Mouse (Mus musculus) embryonic facial prominence, embryonic 14.5 days (tissue): ENCODE measurements around the gene Kat2b. TPM values are rescaled to one million over a fixed set of nuclear protein-coding genes. Genes with fewer than 3 reads are reported as not detected.
"Not testable (repeated sequence)": the region's sequence is repeated elsewhere in the genome, so short reads cannot be mapped to it uniquely, and the experiment has no call there.

Source experiments
- ATAC-seq: fragments of 200-750 bp; cut with Nextera tagmentation; 2 replicates; pipeline ENCODE4 v1.8.0; 2017; ENCODE audit warnings: low read depth, moderate number of reproducible peaks, moderate TSS enrichment
- DNase-seq: peaks from one replicate; pipeline ENCODE4 v3.0.0-alpha.2; 2015; ENCODE audit warnings: low spot score
- H3K27ac ChIP-seq: fragments of 300-500 bp; sonication (generic); replicated peaks from 2 replicates; pipeline ENCODE4 v1.5.1; 2014; ENCODE audit warnings: low read depth, mild to moderate bottlenecking, low read length, moderate library complexity
- H3K27me3 ChIP-seq: fragments of 300-500 bp; sonication (generic); replicated peaks from 2 replicates; pipeline ENCODE4 v1.6.1; 2014; ENCODE audit warnings: low read length; ENCODE audit not compliant: control insufficient read depth, insufficient read depth
- H3K36me3 ChIP-seq: fragments of 300-500 bp; sonication (generic); 2 replicates; pipeline ENCODE4 v1.6.1; 2014; ENCODE audit warnings: low read length, mixed read lengths; ENCODE audit not compliant: control insufficient read depth, insufficient read depth
- H3K4me1 ChIP-seq: fragments of 300-500 bp; sonication (generic); 2 replicates; pipeline ENCODE4 v1.6.1; 2014; ENCODE audit warnings: antibody characterized with exemption, low read length; ENCODE audit not compliant: control insufficient read depth, insufficient read depth
- H3K4me2 ChIP-seq: fragments of 300-500 bp; sonication (generic); 2 replicates; pipeline ENCODE4 v1.6.1; 2014; ENCODE audit warnings: low read depth, mild to moderate bottlenecking, low read length, moderate library complexity, mixed read lengths
- H3K4me3 ChIP-seq: fragments of 300-500 bp; sonication (generic); 2 replicates; pipeline ENCODE4 v1.5.1; 2014; ENCODE audit warnings: low read depth, mild to moderate bottlenecking, low read length
- H3K9ac ChIP-seq: fragments of 300-500 bp; sonication (generic); 2 replicates; pipeline ENCODE4 v1.6.1; 2014; ENCODE audit warnings: low read depth, mild to moderate bottlenecking, low read length, moderate library complexity, mixed read lengths
- H3K9me3 ChIP-seq: fragments of 300-500 bp; sonication (generic); 2 replicates; pipeline ENCODE4 v1.6.1; 2016; ENCODE audit warnings: low read length; ENCODE audit not compliant: control insufficient read depth
- WGBS: fragments of 180-500 bp; shearing (Covaris S2); extraction: QIAGEN DNeasy Blood & Tissue Kit; methylation state at CpG from one replicate; pipeline ENCODE4 v1.1.7; 2014; 5-methylcytosine and 5-hydroxymethylcytosine counted together
- polyA plus RNA-seq: library from polyadenylated mRNA; unstranded; fragments of >200 nt; fragmentation: Nextera tagmentation; extraction: Ambion mirVana; gene quantifications from 2 replicates; pipeline ENCODE4 v1.2.1, GENCODE M21; 2014

Kat2b gene
- polyA plus RNA-seq, 1 experiment from 2014 or later: 7.3 TPM

DNA sequence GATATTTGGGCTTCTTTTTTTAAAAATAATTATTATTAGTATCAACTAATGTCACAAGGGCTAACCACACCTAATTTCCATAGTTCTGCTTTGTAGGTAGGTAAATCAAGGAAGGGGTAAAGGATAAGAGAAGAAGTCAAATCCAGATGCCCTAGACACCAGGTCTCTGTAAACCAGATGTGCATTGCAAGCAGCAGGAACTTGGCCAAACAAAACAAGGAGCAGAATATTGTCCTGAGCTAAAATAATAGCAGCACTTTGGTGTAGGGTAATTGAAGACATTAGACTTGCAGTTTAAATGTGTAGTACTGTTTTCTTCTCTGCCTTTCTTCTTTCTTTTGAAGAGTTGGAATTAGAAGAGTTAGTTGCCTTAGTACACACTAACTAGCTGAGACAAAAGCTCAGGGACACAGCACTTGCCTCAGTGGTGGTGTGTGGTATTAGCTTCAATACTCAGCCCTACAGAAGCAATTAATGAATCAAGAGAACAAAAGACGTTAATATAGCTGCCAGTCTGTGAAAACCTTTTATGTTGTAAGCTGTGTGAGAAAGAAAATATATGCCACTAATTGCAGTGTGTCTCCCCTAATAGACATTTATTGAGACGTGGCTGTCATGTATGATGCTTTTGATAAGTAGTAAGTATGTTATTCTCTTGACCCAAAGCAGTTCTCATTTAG lies 98.2 kb downstream of the Kat2b start:
- Histone ChIP-seq H3K9ac (no peak overlapping the region), H3K27me3 (no peaks in the 10 kb centered on the region), H3K4me2 (no peak overlapping the region), H3K4me1 (no peaks in the 10 kb centered on the region), H3K4me3 (no peak overlapping the region), H3K9me3 (no peaks in the 10 kb centered on the region), H3K27ac (no peak overlapping the region), H3K36me3 (peaks cover 51% of the 10 kb centered on the region)
- no peak for ATAC-seq
- 75% methylated on average over 2 of the region's 2 CpGs for WGBS
- DNase-seq: no peak

DNA sequence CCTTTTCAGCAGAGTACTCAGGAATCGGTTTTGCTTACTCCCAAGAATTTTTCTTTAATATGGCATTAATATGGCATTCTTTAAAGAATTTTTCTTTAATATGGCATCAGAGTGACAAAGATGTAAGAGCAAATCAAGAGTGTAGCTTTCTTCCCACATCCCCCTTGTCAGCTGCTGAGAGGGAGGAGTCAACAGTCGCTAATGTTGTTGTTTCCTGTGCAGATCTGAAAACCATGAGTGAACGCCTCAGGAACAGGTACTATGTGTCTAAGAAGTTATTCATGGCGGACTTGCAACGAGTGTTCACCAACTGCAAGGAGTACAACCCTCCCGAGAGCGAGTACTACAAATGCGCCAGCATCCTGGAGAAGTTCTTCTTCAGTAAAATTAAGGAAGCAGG lies 103.8 kb downstream of the Kat2b start:
- WGBS: 91% methylated on average over 8 of the region's 8 CpGs
- no peaks in the 10 kb centered on the region for H3K4me1 ChIP-seq
- no peaks in the 10 kb centered on the region for H3K9me3 ChIP-seq
- H3K27ac ChIP-seq: no peak overlapping the region
- H3K9ac ChIP-seq: no peak overlapping the region
- H3K36me3 ChIP-seq: peaks cover 61% of the 10 kb centered on the region
- ATAC-seq (no peak), DNase-seq (no peak)
- no peaks in the 10 kb centered on the region for H3K27me3 ChIP-seq
- H3K4me2 ChIP-seq: no peak overlapping the region
- no peak overlapping the region for H3K4me3 ChIP-seq

DNA sequence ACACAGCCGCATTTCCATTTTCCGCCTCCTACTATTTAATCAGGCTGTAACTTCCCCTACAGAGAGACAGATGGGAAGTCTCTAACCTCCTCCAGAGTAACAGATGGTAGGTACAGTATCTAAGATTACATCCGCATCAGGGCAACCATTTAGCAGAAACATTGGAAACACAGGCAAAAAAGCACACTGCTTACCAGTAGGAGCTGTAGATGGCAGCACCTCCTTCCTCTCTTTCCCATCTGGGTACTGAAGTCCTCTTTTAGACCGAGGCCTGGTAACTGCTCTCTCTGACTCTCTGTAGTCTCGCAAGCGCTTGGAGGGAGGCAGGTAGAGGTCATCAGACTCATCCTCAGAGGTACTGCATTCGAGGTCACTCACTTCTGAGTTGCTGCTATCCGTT lies 112.1 kb downstream of the Kat2b start:
- DNase-seq: peak; percentile 15
- Histone ChIP-seq H3K4me2 (no peak overlapping the region), H3K9me3 (no peaks in the 10 kb centered on the region), H3K27me3 (no peaks in the 10 kb centered on the region), H3K9ac (no peak overlapping the region), H3K27ac (no peak overlapping the region), H3K36me3 (peaks cover 69% of the 10 kb centered on the region), H3K4me1 (no peaks in the 10 kb centered on the region), H3K4me3 (no peak overlapping the region)
- peak; percentile 63 for ATAC-seq
- WGBS: 85% methylated on average over 8 of the region's 8 CpGs

DNA sequence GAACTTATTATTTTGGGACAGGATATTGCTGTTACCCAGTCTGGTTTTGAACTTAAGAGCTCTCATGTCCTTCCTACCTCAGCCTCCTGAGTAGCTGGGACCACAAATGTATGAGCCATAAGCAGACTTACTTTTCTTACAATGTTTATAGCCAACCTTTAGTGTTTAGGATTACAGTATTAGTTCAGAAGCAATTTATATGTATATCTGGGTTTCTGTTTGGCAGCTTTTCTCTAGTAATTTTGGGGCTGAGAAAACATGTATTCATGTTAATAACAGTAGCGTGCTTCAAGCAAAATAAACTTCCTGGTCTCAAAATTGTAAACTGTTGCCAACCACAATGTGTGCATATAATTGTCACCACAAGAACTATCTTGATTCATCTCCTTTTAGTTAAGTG lies 121.7 kb downstream of the Kat2b start:
- Histone ChIP-seq H3K9me3 (no peaks in the 10 kb centered on the region), H3K4me2 (peak overlapping the region; percentile 58), H3K27me3 (no peaks in the 10 kb centered on the region), H3K9ac (peak overlapping the region; percentile 69), H3K27ac (no peak overlapping the region), H3K4me3 (peak overlapping the region; percentile 53), H3K36me3 (peaks cover 30% of the 10 kb centered on the region), H3K4me1 (0 out of 2 replicates have a peak, but pooled peaks cover 3% of the 10 kb centered on the region)
- no peak for DNase-seq
- 14% methylated on average over 1 of the region's 1 CpGs for WGBS
- no peak for ATAC-seq

DNA sequence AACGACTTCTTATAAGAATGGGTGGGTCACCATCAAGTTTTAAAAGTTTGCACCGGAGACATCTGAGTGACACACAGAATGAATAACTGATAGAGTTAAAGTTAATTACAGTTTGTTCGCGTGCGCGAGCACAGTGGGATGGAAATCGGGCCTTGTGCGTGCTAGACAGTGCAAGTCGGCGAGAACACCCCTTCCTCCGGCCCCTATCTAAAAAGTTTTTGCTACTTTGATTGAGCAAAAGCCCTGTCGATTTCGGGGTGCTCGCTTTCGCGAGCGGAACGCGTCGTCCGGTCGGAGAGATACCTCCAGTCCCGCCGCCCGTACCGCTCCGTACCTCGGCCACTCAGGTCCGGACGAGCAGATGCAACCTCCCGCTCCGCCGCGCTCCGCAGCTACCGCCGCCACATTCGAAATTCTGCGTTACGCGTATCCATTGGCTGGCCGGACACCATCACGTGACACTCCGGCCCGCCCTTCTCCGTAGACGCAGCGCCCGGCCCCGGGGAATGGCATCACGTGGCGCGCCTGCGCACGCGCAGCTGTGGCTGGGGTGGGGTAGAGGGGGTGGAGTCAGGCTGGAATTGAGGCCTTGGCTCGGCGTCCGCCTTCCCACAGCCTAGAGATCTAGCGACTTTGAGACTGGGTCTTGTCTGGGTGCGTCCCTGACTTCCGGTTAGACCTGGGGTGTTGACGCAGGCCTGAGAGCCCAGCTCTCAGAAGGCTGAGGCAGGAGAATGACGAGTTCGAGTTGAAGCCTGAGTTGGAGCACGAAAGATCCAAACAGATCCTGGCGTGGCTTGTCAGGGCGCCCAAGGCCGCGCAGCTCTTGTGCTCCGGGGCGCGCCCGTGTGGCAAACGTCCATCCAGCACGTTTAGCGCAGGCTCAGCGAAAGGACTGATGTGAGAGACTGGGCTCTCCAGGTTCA lies 122.5 kb downstream of the Kat2b start, which contains the start of gene Sgo1:
Gene Sgo1, minus strand, starts transcription at position 457 of the 926 bp plus-strand sequence.
- under 1% methylated on average over 61 of the region's 78 CpGs for WGBS
- Histone ChIP-seq H3K4me2 (peak within 1 kb of the TSS; percentile 58), H3K27ac (peak within 1 kb of the TSS; percentile 94), H3K4me1 (0 out of 2 replicates have a peak, but pooled peaks cover 3% of the 10 kb centered on the region), H3K4me3 (peak within 1 kb of the TSS; percentile 53), H3K36me3 (peaks cover 23% of the 10 kb centered on the region), H3K9ac (peak within 1 kb of the TSS; percentile 69), H3K27me3 (no peaks in the 10 kb centered on the region), H3K9me3 (no peaks in the 10 kb centered on the region)
- ATAC-seq (peak; percentile 98), DNase-seq (peak; percentile 98)

DNA sequence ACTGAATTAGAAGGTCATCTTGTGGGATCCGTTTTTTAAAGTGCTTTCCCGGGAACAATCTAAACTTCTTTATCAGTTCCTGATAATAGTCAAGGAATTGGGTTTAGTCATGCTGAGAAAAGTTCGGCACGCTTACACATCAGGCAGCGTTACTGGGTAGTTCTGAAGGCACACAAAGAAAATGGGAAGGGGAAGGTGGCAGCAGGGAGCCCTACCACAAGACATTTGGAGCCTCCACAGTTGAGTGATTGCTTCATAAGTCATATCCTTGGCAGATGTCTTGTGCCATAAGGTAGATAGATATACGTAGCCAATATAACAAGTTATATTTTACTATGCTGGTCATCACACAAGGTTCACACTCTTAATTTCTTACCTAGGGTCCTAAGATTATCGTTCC lies 123.3 kb downstream of the Kat2b start:
- Histone ChIP-seq H3K4me3 (peak overlapping the region; percentile 53), H3K9me3 (no peaks in the 10 kb centered on the region), H3K4me2 (peak overlapping the region; percentile 58), H3K27ac (peak overlapping the region; percentile 94), H3K9ac (peak overlapping the region; percentile 69), H3K27me3 (no peaks in the 10 kb centered on the region), H3K36me3 (peaks cover 17% of the 10 kb centered on the region; the same call in 1 of the 2 replicates), H3K4me1 (0 out of 2 replicates have a peak, but pooled peaks cover 3% of the 10 kb centered on the region)
- DNase-seq (peak; percentile 22), ATAC-seq (no peak)
- 27% methylated on average over 7 of the region's 7 CpGs for WGBS

DNA sequence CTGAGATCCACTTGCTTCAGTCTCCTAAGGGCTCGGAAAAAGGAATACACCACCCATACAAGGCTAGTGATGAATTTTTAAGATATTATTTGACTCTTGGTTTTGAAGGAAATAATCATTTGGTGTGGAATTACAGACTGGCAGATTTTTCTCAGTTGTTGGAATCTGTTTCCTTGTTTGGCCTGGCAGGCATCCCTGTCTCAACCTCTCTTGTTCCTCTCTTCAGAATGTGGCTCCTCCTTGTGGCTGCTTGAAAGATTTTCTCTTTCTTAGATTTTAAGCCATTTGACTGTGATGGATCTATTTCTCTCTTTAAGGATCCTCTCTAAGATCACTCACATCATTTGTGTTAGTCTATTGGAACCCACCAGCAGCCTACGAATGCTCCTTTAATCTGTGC lies 127.4 kb downstream of the Kat2b start:
- Histone ChIP-seq H3K4me3 (no peak overlapping the region), H3K4me1 (no peaks in the 10 kb centered on the region), H3K4me2 (no peak overlapping the region), H3K9me3 (no peaks in the 10 kb centered on the region), H3K27me3 (no peaks in the 10 kb centered on the region), H3K27ac (no peak overlapping the region), H3K36me3 (no peaks in the 10 kb centered on the region), H3K9ac (no peak overlapping the region)
- ATAC-seq (no peak), DNase-seq (peak; percentile 65)
- 73% methylated on average over 2 of the region's 2 CpGs for WGBS

DNA sequence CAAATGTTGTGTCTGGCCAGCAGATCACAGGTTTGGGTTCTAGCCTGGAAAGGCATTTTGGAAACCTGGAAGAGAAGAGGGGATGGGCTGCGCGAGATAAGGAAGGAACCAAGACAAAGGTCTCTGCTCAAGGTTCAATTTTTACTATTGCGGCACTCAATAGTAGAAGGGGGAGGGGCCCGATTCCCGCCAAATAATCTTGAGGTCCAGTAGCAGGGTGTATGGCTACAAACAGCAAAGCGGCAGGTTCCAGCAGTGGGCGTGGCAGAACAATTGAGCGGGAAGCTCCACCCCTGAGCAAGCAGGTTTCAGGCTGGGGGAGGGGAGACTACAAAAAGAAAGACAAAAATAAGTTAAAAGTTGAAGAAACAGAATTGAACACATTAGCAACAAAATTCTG lies 130.9 kb downstream of the Kat2b start:
- not testable (repeated sequence) for H3K4me1 ChIP-seq, H3K27me3 ChIP-seq, H3K36me3 ChIP-seq, DNase-seq, H3K27ac ChIP-seq, ATAC-seq, H3K4me2 ChIP-seq, H3K9me3 ChIP-seq, H3K4me3 ChIP-seq, H3K9ac ChIP-seq
- 91% methylated on average over 8 of the region's 8 CpGs for WGBS
